Mouse (Mus musculus): ENCODE results near the gene Cox4i2.

DNA sequence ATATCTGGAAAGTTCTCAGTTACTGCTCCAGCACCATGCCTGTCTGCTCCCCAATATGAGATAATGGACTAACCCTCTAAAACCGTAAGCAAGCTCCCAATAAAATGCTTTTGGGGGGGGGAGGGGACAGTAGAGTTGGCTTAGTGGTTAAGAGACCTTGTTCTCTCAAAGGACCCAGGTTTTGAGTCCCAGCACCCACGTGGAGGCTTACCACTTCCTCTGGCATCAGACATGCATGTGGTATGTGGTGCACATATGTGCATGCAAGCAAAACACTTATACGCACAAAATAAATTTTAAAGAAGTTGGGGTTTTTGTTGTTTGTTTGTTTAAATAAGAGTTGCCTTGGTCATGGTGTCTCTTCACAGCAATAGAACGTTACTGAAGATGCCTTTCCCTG, 21.4 kb downstream of the Cox4i2 start:
- TF ChIP-seq CTCF (IDR thresholded peaks at IDR 0.05; ENCODE audit: low read depth, low read length): no peak
- TF ChIP-seq TAL1 (conservative IDR thresholded peaks at IDR 0.05; ENCODE audit: low read depth, low read length): no peak
- no peak for TF ChIP-seq GATA1 (IDR thresholded peaks at IDR 0.05; ENCODE audit: borderline replicate concordance, low read length)
- TF ChIP-seq POLR2AphosphoS5 (IDR thresholded peaks at IDR 0.05; ENCODE audit: insufficient replicate concordance, low read depth, low read length): no peak
